Mouse (Mus musculus) brain, embryonic 14.5 days (tissue): Measurements from ENCODE around the gene Opcml. TPM values are rescaled to one million over a fixed set of nuclear protein-coding genes. Genes with fewer than 3 reads are reported as not detected.

Experiments used
- DNase-seq: peaks from one replicate; pipeline ENCODE4 v3.0.0-alpha.2; 2011; ENCODE audit warnings: low read depth
- CTCF ChIP-seq: fragments of 200-500 bp; IDR thresholded peaks from 2 replicates; pipeline ENCODE4 v1.5.1; 2012; ENCODE audit warnings: inconsistent platforms, mild to moderate bottlenecking, moderate library complexity, borderline replicate concordance; ENCODE audit not compliant: insufficient read depth, insufficient read length; ENCODE audit errors: extremely low read depth
- POLR2A ChIP-seq: fragments of 200-500 bp; IDR thresholded peaks from 2 replicates; pipeline ENCODE4 v1.6.1; 2012; ENCODE audit warnings: mild to moderate bottlenecking, inconsistent platforms, borderline replicate concordance; ENCODE audit not compliant: poor library complexity, insufficient read depth, insufficient read length, severe bottlenecking; ENCODE audit errors: extremely low read depth
- polyA plus RNA-seq: library from polyadenylated mRNA; depleted of rRNA; stranded (reverse); fragments of >200 nt; gene quantifications from 2 replicates; pipeline ENCODE4 v1.2.3, GENCODE M21; 2012

Opcml gene
- polyA plus RNA-seq, 1 experiment, result 22.0 TPM

DNA sequence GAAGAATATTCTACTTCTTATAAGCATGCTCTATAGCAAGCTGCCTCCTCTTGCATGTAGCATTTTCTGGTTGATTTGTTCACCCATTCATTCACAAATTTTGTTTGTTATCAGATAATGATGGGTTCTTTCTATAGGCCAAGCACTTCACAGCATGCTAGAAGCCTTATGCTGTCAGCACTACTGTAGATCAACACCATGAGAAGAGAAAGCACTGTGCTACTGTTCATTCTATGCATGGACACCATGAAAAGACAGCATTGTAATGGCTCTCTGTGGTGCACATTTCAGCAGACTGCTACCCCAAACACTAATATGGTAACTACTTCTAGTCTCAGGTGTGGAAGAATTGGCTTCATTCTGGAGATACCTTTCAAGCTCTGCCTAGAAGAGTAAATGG is 527.3 kb downstream of the Opcml start:
- DNase-seq, result no peak
- no peak for TF ChIP-seq POLR2A
- no peak for TF ChIP-seq CTCF

DNA sequence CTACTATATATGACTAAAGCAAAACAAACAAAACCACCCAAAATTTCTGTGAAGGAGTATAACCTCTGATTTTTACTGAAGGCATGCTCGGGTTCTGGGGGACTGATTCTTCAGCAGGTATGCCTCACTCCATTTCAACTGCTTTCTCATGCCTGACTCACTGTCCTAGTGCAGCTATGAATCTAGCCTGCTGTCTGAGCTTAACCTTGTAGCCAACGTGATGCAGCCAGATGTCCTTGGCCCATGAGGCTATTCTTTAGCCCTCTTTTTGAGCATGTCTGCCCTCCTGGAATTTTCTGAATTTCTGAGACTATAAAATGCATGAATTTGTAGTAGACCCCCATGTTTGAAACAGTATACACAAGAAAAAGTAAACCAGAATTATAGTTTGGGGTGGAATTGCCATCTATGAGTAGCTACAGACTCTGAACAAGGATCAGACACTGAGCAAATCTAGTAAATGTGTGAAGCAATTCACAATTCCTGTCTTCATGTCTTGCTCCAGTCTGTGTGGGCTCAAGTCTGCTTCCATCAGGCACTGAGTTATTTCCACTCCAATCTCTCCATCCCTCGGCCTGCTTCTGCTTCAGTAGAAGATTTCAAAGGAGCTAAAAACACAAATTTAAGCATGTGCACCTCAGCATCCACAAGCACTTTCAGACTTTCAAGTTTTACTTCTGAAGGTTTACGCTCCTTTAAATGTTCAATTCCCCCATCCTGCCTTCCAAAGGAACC is 528.6 kb downstream of the Opcml start:
- no peak for DNase-seq
- TF ChIP-seq POLR2A (no peak), CTCF (no peak)

DNA sequence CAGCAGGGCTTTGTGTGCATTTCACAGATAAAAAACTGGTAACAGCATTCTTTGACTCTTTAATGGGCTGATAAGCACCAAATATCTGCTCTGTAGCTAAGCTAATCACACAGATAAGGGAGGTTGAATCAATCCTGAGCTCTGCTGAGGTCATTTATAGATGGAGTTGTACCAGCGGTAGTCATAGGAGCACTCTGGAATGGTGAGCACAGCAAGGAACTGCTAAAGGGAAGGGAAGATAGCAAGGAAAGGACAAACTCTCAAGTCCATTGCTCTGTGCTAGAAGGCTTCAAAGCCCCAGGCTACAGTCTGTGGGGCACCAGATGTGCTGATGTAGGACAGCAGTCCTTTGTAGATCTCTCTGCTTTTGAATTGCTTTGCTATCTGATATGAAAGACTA is 529.2 kb downstream of the Opcml start:
- TF ChIP-seq CTCF (no peak), POLR2A (no peak)
- no peak for DNase-seq

- TF ChIP-seq CTCF, result no peak
- TF ChIP-seq POLR2A, result no peak
- peak; percentile 65 for DNase-seq
Observed at GRCm38 (mm10) chr9:28327985-28328384, 537.4 kb downstream of the Opcml start.

GRCm38 (mm10) chr9:28328434-28328833 is 537.9 kb downstream of the Opcml start:
- TF ChIP-seq CTCF (no peak), POLR2A (no peak)
- no peak for DNase-seq

DNA sequence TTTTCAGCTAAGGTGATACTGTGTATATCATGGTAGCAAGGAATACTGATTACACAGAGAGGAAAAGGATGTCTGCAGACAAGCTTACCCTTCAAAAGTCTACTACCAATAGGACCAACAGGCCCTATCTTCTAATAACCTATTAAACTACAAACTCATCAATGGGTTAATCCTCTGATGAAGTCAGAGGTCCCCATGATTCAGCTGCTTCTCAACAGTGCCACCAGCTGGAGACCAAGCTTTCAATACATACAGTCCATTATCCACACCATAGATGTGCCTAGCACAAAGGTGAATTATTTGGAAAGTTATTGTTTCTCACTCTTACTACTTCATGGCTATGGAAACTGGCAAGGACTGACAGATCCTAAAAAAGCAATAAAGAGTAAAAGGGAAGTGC is 538.9 kb downstream of the Opcml start:
- no peak for DNase-seq

GRCm38 (mm10) chr9:28336511-28337208 is 546.1 kb downstream of the Opcml start:
- DNase-seq, result peak; percentile 86
- TF ChIP-seq CTCF (no peak), POLR2A (no peak)

More for the DNA sequence above, 538.9 kb downstream of the Opcml start:
- TF ChIP-seq POLR2A (no peak), CTCF (no peak)

DNA sequence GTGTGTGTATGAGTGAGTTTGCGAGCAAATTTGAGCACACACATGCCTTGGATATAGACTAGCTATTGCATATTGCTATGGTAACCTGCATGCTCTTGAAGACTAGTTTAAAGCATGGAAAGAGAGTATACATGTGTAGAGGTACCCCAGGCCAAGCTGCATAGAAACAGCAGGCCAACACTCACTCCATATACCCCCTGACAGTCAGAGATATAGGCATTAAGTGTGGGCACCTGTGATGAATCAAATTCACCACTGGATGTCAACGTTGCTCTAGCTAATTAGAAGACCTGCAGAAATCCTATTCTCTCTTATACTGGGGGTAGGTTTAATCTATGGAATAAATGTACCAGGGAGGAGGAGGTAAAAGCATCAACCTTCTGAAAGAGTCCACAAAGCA is 547.3 kb downstream of the Opcml start:
- DNase-seq, result peak; percentile 72
- no peak for TF ChIP-seq POLR2A
- TF ChIP-seq CTCF, result peak; percentile 23; the same call in 1 of the 2 replicates

DNA sequence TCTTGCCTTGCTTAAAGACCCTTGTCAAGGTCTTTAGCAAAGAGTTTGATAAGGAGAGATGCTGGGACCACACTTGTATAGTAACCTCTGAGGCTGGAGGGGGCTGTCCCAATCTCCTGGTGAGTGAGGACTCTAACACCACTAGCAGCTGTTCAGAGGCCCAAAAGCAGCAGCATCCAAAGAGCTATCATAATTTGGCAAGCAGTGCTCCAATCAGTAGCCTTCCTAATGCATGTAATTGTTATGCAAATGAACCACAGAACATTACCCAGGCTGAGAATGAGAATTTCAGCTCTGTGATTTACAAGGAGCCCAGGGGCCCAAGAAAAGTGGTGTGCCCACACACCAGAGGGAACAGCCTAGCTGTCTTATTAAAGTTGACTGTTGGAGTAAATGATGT is 564.4 kb downstream of the Opcml start:
- peak; percentile 81 for DNase-seq
- TF ChIP-seq CTCF (no peak), POLR2A (no peak)

DNA sequence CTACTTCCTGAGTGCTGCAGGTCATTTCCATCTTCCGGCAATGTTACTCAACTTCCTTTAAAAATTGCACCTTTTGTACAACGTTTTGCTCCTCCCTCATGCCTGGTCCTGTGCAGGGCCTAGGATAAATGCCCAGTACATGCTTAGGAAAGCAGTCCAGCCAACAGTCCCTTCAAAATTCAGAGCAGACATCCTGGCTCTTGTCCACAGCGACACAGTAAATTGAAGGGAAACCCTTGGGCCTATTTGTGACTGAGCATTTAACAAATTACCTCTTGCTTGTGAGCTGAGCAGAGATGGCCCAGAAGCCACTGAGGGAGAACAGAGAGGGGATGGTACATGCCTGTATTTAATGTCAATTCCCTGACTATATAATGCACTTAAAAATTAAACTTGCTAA is 567.4 kb downstream of the Opcml start:
- peak; percentile 19 for DNase-seq
- no peak for TF ChIP-seq POLR2A

DNA sequence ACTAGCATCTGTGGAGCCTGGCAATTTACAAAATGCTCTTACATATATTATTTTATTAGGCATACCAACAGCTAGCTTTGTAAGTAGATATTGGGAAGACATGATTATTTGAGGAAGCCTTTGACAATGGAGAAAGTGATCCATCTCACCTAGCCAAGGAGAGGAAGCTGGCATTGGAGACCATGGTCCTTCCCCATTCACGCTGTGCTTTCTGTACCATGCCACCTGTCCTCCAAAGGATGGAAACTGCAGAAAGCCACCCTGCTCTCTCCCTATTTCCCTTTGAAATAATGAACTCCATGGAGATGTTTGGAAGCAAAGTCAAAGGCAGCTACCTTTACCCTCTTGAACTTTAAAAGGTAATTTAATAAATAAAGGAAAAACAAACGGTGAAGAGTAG is 570.1 kb downstream of the Opcml start:
- DNase-seq, result no peak
- no peak for TF ChIP-seq POLR2A
- no peak for TF ChIP-seq CTCF
